Mouse (Mus musculus) megakaryocyte, adult 5-6 weeks (primary cell): ENCODE results near the gene Podxl. TPM values are rescaled to one million over a fixed set of nuclear protein-coding genes. Genes with fewer than 3 reads are reported as not detected.
A peak's percentile ranks its signal among the peaks of the same experiment; 100 is the strongest.

Experiments used
- ATAC-seq: 2 replicates; pipeline ENCODE4 v1.8.0; 2016; ENCODE audit warnings: mild to moderate bottlenecking, inconsistent platforms; ENCODE audit not compliant: poor library complexity, severe bottlenecking
- total RNA-seq, 2 experiments: library from RNA; stranded (forward) in 1 of 2; stranded (reverse) in 1 of 2; fragments of 153-499, 151-499 nt in 1 of 2; fragments of 221-1000, 200-1000 nt in 1 of 2; gene quantifications; 2 replicates each; pipeline versions ENCODE4 v1.2.3 to v1.2.4; 2015 to 2017

Gene Podxl
- not detected in 2 replicates for total RNA-seq (2015)
- total RNA-seq (2017), result not detected in 2 replicates

GRCm38 (mm10) chr6:31563235-31564181, at the start of gene Podxl:
Gene Podxl, minus strand, starts transcription at chr6:31563981.
- ATAC-seq, result peak; percentile 40; the same call in 1 of the 2 replicates

- no peak for ATAC-seq
These were observed 48.9 kb upstream of the Podxl start for GRCm38 (mm10) chr6:31612560-31613270.

- no peak for ATAC-seq
These were observed 42.6 kb upstream of the Podxl start for GRCm38 (mm10) chr6:31606429-31606828.

- ATAC-seq, result no peak
These were observed 41.0 kb upstream of the Podxl start for GRCm38 (mm10) chr6:31604629-31605265.

- ATAC-seq, result no peak
These were observed 38.7 kb upstream of the Podxl start for GRCm38 (mm10) chr6:31602489-31602888.

GRCm38 (mm10) chr6:31601131-31601530, 37.4 kb upstream of the Podxl start:
- no peak for ATAC-seq

- no peak for ATAC-seq
These were observed 36.1 kb upstream of the Podxl start for GRCm38 (mm10) chr6:31599863-31600262.

- no peak for ATAC-seq
These were observed 34.6 kb upstream of the Podxl start for GRCm38 (mm10) chr6:31598349-31598911.

- no peak for ATAC-seq
These were observed 33.3 kb upstream of the Podxl start for GRCm38 (mm10) chr6:31597136-31597460.

- ATAC-seq, result no peak
These were observed 32.8 kb upstream of the Podxl start for GRCm38 (mm10) chr6:31596346-31597135.

- no peak for ATAC-seq
These were observed 28.9 kb upstream of the Podxl start for GRCm38 (mm10) chr6:31592579-31593238.

GRCm38 (mm10) chr6:31592128-31592527, 28.3 kb upstream of the Podxl start:
- no peak for ATAC-seq

GRCm38 (mm10) chr6:31591676-31592075, 27.9 kb upstream of the Podxl start:
- no peak for ATAC-seq

- no peak for ATAC-seq
These were observed 27.0 kb upstream of the Podxl start for GRCm38 (mm10) chr6:31590754-31591153.

GRCm38 (mm10) chr6:31589268-31589667, 25.5 kb upstream of the Podxl start:
- no peak for ATAC-seq

- ATAC-seq, result no peak
These were observed 23.9 kb upstream of the Podxl start for GRCm38 (mm10) chr6:31587655-31588054.

GRCm38 (mm10) chr6:31586127-31586526, 22.3 kb upstream of the Podxl start:
- ATAC-seq, result no peak

- no peak for ATAC-seq
These were observed 12.4 kb upstream of the Podxl start for GRCm38 (mm10) chr6:31576151-31576550.

- ATAC-seq, result no peak
These were observed 11.3 kb upstream of the Podxl start for GRCm38 (mm10) chr6:31575063-31575462.

GRCm38 (mm10) chr6:31571459-31571858, 7.7 kb upstream of the Podxl start:
- ATAC-seq, result no peak
